Mouse (Mus musculus) gonadal fat pad, adult 2 months (tissue): Measurements from ENCODE around the gene Mre11a. TPM values are rescaled to one million over a fixed set of nuclear protein-coding genes. Genes with fewer than 3 reads are reported as not detected.

ENCODE experiments used
- DNase-seq: peaks from one replicate; pipeline ENCODE4 v3.0.0-alpha.2; 2012; ENCODE audit warnings: low read depth
- polyA plus RNA-seq: library from polyadenylated mRNA; depleted of rRNA; stranded (reverse); fragments of >200 nt; gene quantifications from 2 replicates; pipeline ENCODE4 v1.2.3, GENCODE M21; 2012

Mre11a gene
- polyA plus RNA-seq, 1 experiment: 5.3 TPM

DNA sequence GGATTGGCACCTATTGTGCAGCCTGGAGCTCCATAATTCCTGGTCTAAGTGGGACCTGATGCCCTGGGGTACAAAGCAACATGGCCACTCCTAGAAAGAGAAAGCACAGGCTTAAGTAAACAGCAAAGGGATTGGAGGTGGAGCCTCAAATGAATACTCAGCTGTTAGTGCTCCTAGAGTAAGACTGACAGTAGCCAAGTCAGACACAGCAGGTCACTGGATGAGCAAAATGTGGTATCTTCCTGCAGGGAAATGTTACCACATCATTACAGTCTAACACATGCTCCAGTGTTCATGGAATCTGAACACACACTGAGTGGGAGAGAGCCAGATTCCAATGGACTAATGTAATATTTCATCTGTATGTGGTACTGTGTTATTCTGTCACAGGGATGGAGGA is 36.9 kb downstream of the Mre11a start:
- no peak for DNase-seq

DNA sequence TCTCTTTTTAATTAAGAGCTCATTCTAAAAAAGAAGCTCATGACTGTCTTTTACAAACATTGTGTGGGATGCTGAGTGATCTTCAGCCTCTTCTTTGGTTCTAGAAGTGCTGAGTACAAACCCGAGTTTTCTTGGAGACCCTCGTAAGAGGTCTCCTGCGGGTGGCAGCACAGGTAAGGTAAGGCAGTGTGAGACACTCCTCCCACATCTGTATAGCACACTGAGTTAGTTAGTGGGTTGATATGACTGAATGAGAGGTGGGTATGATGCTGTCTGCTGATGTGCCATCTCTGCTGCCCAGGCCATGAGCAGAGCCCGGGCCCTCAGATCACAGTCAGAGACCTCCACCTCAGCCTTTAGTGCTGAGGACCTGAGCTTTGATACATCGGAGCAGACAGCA is 40.4 kb downstream of the Mre11a start:
- no peak for DNase-seq

DNA sequence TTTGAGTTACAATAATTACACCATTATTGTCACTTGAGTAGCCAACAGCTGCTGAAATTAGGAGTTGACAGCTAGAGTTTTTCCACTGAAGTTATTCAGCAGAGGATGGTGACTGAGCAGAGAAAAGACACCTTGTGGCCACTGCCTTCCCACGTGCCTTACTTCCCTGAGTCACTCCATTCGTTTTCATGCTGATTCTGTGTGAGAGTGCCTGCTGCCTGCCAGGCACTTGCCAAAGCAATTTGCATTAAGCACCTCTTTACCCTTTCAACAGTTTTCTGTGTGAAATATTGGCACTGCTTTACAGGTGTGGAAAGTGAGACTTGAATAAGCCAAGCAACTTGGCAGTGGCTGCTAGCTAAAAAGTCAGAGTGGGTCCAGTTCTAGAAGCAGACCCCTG is 43.4 kb downstream of the Mre11a start:
- no peak for DNase-seq

DNA sequence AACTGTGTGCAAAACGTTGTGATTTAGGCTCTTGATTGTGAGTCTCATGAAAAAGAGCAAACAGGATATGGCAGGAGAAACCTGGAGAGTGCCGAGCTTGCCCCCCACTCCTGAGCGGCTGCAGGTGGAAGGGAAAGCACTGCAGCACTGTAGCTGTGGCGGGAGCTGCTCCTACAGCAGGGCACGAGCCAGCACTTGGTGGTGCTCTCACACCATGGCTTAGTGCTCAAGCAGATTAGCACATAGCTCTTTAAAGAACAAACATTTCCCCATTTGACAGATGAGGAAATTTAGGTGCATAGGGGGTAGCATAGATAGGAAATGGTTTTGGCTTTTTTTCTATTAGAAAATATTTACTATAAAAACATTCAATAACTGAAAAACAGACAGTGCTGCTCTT is 47.6 kb downstream of the Mre11a start:
- DNase-seq: no peak

DNA sequence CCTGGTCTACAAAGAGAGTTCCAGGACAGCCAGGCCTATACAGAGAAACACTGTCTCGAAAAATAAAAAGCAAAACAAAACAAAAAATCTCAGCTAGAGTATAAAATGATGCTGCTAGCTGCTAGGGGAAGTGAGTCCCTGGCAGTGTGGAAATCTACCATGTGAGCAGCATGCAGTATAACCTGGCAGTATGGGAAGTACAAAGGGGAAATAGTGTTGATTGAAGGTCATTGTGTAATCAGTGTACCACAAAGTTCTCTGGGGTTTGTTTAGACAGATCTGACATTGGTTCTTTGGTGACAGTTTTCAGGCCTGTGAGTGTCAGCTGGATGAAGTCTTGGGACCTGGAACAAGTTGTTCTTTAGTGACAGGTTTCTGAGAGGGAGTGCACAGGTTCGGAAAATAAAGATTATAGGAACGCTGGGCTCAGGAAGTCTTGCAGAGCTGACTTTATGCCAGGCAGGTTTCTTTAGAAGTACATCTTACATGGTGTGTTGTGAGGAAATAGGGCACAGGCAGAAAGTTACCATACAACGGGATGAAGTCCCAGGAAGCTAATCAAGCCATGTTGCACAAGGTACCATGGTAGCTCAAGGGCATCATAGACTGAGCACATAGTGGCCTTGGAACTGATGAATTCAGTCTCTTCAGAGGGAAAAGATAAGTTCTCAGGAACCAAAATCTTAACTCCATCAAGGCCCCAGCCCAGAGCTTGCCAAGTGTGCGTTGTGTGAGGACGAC is 51.1 kb downstream of the Mre11a start:
- peak; percentile 78 for DNase-seq

DNA sequence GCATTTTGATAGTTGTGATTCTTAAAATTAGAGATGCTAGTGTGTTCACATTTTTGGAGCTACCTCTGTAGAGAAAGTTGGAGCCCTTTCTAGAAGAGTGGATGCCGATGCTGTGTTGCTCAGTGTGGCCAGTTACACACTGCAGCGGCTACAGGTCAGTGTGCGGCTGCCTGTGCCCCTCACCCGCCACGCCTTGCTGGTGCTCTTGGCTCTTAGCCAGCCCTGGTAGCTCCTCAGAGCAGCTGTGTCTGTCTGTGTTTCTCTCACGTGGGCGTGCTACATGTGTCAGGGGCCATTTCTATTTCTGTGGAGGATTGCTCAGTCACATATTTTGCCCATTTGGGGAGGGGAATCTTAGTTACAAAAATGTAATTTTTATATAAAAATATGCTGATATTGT is 55.1 kb downstream of the Mre11a start:
- DNase-seq: no peak

DNA sequence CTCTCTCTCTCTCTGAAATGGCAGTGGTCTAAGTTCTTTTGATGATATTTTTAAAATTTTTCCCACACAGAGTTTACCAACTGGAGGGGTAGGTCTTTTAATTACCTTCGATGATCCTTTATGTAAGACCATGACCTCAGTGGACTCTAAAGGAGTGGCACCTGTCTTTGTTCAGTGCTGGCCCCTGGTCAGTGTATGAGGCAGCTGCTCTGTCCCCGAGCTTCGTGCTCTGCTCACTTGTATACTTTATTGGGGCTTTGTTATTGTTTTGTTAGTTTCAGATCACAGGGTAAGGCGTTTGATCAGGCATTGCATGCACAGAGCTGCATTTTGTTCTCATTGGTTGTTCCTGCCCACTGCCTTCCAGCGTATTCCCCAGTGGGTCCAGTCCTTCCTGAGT is 55.5 kb downstream of the Mre11a start:
- no peak for DNase-seq

DNA sequence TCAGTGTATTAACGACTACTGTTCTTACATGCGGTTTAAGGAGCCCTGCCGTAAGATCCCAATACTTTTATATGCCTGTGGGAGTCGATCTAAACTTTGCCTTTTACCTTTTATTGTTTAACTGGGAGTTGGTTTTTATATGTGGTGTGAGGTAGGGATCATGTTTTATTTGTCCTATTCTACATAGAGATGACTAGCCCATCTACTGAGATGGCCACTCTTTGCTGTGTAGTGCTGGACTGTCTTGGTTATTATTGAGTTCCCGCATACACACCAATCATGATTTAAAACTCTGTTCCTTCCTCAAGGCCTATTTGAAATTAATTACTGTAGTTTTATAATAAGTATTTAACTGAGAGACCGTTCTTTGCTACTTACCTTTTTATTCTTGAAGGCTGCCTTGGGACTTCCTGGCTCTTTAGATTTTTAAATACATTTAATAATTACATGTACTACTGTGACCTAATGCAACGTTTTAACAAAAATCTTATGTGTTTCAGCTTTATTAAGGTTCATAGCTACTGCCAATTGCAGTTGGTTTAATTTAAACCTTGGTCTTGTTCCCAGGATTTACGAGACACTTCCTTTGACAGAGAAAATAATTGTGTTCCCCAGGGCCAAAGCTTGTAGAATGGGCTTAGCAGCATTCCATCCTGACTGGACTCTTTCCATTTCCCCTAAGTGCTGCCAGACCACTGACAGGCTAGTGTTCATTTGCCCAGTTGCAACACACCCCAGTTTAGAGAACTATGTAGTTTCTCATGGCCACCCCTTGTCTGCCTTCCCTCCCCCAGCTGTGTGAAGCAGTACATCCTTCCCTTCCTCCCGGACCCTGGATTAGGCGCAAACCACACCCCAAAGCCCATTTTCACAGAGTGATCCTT is 57.7 kb downstream of the Mre11a start:
- peak; percentile 79 for DNase-seq

DNA sequence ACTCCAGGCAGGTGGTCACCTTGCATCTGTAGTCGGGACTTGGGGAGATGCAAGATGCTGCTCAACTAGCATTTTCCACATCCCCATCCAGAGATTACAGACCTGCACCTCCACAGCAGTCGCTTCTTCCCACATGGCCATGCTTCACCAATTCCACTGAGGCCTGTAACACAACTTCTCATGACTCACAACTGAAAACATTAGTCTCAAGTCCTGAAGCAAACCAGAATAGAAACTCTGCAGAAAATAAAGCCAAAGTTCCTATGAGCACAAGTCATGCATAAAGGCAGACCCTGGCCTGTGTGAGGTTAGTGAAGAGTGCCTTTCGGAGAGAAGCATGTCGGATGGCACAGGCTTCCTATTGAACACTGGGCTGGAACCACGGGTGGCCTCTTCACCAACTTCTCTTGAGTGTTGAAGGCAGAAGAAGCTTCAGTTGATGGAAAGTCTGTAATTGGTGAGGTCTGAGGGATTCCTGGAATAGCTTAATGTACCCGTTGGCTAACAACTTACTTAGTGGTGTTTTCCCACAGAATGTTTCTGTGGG is 58.9 kb downstream of the Mre11a start:
- DNase-seq: no peak

DNA sequence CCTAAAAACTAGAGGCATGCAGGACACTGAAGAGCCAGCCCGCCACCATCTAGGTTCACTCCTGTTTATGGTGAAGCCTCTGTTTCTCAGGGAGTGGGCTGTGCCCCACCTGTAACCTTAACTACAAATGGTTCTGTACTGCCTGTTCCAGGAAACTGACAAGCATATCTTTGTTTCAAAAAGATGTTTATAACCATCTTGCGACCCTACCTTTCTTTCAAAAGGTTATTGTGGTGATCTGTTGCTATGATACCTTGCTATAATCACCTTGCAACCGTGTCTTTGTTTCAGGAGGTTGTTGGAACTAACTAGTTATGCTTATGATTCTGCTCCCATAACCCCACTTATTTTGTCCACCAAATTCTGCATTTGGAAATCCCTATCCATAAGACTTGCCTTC is 59.4 kb downstream of the Mre11a start:
- DNase-seq: no peak

DNA sequence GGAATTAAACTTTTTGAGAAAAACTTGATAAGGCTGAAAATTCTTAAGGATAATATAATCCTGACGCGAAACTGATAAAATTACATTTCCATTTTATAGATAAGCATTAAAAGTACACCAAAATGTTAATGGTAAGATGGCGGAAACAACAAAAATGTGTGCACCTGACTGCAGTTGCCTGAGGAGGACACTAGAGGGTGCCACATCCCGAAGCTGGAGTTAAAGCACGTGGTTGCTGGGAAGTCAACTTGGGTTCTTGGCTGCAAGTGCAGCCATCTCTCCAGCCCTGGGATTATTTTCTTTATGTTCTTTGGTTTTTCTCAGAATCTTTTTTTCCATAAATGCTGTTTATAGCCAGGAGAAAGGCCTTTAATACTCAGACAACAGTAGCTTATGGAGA is 62.0 kb downstream of the Mre11a start:
- DNase-seq: no peak

DNA sequence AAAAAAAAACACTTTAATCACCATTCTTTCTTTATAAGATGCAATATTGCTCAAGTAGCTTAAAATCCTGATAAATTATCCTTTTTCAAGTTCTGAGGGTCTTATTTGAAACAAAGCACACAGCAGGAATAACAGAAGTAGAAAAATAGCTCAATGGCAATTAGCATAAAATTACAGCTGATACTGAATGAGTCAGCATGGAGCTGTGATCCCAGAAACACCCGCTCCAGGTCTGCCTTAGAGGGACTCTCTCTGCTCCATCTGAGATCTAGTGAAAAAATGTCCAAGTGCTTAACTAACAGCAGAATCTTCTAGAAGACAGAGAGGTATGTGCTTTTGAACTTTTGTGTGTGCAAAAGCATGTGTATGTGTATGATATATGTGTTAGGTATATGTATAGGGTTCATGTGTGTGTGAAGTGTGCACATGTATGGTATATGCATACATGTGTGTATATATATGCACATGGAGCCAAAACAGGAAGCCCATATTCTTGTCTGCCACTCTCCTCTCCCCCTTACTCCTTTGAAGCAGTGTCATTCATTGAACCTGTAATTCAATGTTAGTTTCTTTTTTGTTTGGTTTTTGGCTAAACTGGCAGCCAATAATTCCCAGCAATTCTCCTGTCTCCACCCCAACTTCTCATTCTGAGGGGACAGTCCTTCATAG is 63.9 kb downstream of the Mre11a start:
- no peak for DNase-seq

DNA sequence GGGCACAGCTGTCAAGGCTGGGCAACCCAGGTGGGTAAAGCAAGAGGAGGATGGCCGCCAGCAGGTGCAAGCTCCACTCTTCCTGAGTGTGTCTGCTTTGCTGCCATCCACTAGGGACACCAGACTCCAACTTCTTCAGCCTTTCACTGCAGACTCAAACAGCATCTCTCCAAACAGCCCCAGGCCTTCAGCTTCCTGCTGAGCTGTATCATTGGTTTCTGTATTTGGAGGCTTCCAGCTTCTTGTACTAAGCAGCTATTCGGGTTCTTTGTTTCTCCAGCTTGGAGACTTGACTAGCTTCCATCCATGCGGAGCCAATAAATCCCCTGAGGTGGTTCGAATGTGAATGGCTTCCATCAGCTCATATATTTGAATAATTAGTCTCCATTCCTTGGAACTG is 70.1 kb downstream of the Mre11a start:
- no peak for DNase-seq

DNA sequence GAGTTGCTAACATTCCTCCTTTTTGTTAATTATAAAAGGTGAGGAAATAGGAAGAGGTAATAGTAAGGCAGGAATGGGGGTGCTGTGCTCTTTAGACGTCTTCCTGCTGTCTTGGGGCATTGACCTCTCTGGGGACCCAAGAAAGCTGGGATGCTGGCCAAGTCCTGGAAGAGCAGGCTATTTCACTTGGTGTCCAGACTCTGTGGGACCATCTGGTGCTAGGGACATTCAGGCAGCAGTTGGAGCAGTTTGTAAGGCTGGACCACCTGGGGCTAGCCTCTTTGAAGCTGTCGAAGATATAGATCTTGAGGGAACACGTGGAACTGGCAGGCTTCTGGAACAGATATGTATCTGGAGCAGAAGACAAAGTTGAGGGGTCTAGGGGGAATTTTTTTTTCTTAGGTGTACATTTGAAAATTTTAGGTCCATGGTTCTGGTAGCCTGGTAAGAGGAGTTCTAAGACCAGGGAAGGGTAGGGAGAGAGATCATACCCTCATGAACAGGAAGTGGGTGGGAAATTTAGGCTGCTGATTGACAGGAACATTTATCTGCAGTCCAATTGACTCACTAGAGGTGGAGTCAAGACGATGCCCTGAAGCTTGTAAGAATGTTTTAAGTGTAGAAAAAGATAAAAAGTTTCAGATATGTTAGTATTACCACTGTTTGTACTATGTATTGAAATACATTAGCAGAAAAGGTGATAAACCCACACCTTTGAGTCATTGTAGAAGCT is 72.6 kb downstream of the Mre11a start:
- no peak for DNase-seq

DNA sequence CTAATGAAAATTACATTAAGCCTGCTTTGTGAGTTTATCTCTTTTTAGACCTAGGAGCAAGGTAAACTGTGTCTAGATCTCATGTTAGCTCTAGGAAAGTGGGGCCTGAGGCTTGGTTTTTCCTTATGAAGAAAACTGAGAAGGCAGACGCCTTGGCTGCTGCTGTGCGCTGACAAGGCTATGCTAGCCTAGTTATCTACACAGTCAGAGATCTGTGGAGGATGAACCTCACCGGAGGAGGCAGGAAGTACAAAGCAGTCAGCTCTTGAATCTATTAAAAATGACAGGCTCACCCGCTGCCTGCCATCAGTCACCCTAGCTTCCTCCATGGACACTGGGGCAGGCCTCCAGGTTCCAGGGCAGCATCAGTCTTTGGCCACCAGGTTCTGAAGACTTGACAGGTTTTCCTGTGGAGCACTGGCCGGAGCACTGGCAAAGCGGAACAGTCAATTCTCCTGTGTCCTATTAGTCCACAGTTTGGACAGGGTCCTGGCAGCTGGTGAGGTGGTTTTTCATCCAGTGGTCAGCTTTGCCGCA is 73.8 kb downstream of the Mre11a start:
- no peak for DNase-seq

DNA sequence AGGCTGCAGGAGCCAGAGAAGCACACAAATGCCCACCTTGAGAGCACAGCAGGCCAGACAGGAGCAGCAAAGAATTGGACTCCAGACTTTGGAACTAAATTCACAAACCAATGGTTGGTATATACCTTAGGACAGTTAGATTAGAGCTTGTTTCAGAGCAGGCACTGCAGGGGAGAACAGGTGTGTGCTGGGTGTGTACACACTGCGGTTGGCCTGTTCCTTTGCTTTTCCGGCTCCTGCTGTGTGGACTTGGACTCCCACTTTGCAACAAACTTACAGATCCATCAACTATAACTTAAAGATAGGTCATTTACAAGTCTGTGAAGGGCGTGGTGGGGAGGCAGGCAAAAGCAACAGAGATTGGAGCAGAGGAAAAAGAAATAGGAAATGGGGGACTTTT is 74.3 kb downstream of the Mre11a start:
- DNase-seq: no peak

DNA sequence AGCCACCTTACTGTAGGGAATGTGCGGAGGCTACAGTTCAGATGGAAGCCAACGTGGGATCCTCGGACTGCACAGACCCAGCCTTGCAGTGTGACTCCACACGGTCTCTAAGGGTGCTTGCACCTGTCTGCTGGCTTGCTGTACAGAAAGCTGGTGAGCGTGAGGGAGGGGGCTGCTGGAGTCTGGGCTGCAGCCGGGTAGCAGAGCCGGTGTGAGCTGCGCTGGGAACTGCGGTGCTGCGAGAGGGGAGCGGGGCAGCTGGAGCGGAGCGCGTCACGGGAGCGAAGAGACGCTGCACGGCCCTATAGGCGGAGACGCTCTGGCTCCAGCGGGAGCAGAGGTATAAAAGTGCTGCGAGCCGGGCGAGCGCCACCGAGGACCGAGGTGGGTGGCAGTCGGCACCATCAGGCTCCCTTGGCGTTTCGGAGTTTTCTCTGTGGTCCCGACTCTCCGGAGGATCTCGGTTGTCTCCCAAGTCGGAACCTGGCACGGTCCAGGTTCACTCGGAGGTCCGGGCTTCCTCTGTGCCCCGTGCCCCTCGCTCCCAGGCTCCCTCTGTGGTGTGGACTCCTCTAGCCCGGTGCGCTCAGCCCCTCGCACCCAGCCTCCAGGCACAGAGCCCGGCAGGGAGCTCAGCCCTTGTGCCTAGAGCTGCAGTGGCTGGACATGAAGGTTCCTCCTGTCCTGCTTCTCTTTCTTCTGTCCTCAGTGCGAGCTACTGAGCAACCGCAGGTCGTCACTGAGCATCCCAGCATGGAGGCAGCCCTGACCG is 75.6 kb downstream of the Mre11a start, which contains the start of gene Gpr83:
TSS of gene Gpr83 (plus strand) at position 343 of the 772 bp plus-strand sequence.
- no peak for DNase-seq

DNA sequence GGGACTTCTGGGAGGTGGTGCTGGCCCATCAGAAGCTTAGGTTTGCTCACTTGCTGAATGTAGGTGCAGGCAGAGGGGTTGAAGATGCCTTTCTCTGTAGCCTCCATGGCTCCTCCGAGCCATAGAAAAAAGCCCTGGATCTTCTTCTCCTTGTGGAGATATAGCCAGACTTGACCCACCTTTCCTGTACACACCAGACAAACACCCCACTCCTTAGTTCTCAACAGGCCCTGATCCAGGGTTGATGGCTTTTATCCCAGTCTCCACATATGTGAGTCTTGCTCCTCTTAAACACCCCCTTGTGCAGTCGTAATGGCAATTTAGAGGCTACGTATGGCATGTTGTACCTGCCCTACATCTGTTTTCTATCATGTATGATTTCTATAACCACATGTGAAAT is 78.7 kb downstream of the Mre11a start:
- no peak for DNase-seq

DNA sequence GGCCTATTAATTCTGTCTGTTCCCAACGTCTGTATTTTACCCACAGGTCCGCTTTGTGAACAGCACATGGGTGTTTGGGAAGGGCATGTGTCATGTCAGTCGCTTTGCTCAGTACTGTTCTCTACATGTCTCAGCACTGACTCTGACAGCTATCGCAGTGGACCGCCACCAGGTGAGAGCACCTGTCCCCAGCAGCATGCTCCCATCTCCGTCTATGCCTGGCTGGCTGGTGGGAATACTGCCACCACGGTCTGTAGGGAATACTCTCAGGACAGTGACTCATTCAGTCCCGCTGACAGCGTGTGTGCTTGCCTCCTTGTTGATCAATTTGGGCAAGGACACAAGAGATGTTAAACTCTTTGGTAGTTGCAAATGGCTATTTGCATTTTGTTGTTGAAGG is 80.3 kb downstream of the Mre11a start:
- DNase-seq: no peak

DNA sequence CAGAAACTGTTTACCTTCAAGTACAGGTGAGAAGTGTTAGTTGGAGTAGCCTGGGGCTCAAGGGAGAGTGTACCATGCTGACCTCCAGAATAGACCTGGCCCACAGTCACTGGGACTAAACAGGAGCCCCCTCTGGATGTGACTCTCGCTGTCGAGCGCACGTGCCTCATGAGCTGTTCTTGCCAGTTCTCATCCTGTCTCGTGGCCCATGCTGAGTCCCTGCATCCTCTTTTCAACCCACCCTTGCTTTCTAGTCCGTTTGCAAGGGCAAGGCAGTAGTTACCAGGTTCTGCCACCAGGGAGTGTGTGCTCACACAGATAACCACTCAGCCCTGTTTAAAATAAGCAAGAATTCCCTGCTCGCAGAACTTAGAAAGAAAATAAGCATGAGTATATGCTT is 82.5 kb downstream of the Mre11a start:
- DNase-seq: no peak

DNA sequence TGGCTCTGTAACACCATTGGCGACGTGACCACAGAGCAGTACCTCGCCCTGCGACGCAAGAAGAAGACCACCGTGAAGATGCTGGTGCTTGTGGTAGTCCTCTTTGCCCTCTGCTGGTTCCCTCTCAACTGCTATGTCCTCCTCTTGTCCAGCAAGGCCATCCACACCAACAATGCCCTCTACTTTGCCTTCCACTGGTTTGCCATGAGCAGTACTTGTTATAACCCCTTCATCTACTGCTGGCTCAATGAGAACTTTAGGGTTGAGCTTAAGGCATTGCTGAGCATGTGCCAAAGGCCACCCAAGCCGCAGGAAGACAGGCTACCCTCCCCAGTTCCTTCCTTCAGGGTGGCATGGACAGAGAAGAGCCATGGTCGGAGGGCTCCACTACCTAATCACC is 83.9 kb downstream of the Mre11a start:
- no peak for DNase-seq
